Mouse (Mus musculus): ENCODE results near the gene Msi1.

The Msi1 gene

GRCm38 (mm10) chr5:115432395-115432794 is 3.0 kb downstream of the Msi1 start:
- in situ Hi-C loops (cut with MboI; ENCODE audit: unreplicated experiment in 2 of 2): loop anchor here in 1 of 2 experiments (25.0 kb wide), 1 partner anchor 145 kb away; the partner anchor contains the start of gene Coq5

- in situ Hi-C loops (cut with MboI; ENCODE audit: unreplicated experiment in 2 of 2): loop anchor here in 1 of 2 experiments (25.0 kb wide), 1 partner anchor 146 kb away; the partner anchor contains the start of gene Coq5
These were observed 3.8 kb downstream of the Msi1 start for GRCm38 (mm10) chr5:115433191-115433590.

- in situ Hi-C loops (cut with MboI; ENCODE audit: unreplicated experiment in 2 of 2): loop anchor here in 1 of 2 experiments (25.0 kb wide), 1 partner anchor 147 kb away; the partner anchor contains the start of gene Coq5
These were observed 5.0 kb downstream of the Msi1 start for GRCm38 (mm10) chr5:115434280-115434852.

- in situ Hi-C loops (cut with MboI; ENCODE audit: unreplicated experiment in 2 of 2): loop anchor here in 1 of 2 experiments (25.0 kb wide), 1 partner anchor 148 kb away; the partner anchor contains the start of gene Coq5
These were observed 5.7 kb downstream of the Msi1 start for GRCm38 (mm10) chr5:115434853-115435754.

- in situ Hi-C loops (cut with MboI; ENCODE audit: unreplicated experiment in 2 of 2): loop anchor here in 1 of 2 experiments (25.0 kb wide), 1 partner anchor 149 kb away; the partner anchor contains the start of gene Coq5
These were observed 6.5 kb downstream of the Msi1 start for GRCm38 (mm10) chr5:115435755-115436379.

- in situ Hi-C loops (cut with MboI; ENCODE audit: unreplicated experiment in 2 of 2): loop anchor here in 1 of 2 experiments (25.0 kb wide), 1 partner anchor 149 kb away; the partner anchor contains the start of gene Coq5
These were observed 7.2 kb downstream of the Msi1 start for GRCm38 (mm10) chr5:115436421-115437124.

- in situ Hi-C loops (cut with MboI; ENCODE audit: unreplicated experiment in 2 of 2): loop anchor here in 1 of 2 experiments (25.0 kb wide), 1 partner anchor 150 kb away; the partner anchor contains the start of gene Coq5
These were observed 8.0 kb downstream of the Msi1 start for GRCm38 (mm10) chr5:115437242-115437944.

- in situ Hi-C loops (cut with MboI; ENCODE audit: unreplicated experiment in 2 of 2): loop anchor here in 1 of 2 experiments (25.0 kb wide), 1 partner anchor 151 kb away; the partner anchor contains the start of gene Coq5
These were observed 8.5 kb downstream of the Msi1 start for GRCm38 (mm10) chr5:115437945-115438315.

GRCm38 (mm10) chr5:115438667-115439066 is 9.3 kb downstream of the Msi1 start:
- in situ Hi-C loops (cut with MboI; ENCODE audit: unreplicated experiment in 2 of 2): loop anchor here in 1 of 2 experiments (25.0 kb wide), 1 partner anchor 151 kb away; the partner anchor contains the start of gene Coq5

- in situ Hi-C loops (cut with MboI; ENCODE audit: unreplicated experiment in 2 of 2): loop anchor here in 1 of 2 experiments (5.0 to 25.0 kb wide), 3 partner anchors 84 to 467 kb away; partner anchors contain the start of genes Coq5 and Hnf1a
These were observed 11.9 kb downstream of the Msi1 start for GRCm38 (mm10) chr5:115441205-115441849.

- in situ Hi-C loops (cut with MboI; ENCODE audit: unreplicated experiment in 2 of 2): loop anchor here in 1 of 2 experiments (5.0 to 25.0 kb wide), 3 partner anchors 85 to 468 kb away; partner anchors contain the start of genes Coq5 and Hnf1a
These were observed 13.3 kb downstream of the Msi1 start for GRCm38 (mm10) chr5:115442663-115443062.

GRCm38 (mm10) chr5:115444130-115444529 is 14.7 kb downstream of the Msi1 start:
- in situ Hi-C loops (cut with MboI; ENCODE audit: unreplicated experiment in 2 of 2): loop anchor here in 1 of 2 experiments (5.0 to 25.0 kb wide), 3 partner anchors 87 to 469 kb away; partner anchors contain the start of genes Coq5 and Hnf1a

GRCm38 (mm10) chr5:115447108-115447507 is 17.7 kb downstream of the Msi1 start:
- in situ Hi-C loops (cut with MboI; ENCODE audit: unreplicated experiment in 2 of 2): loop anchor here (5.0 to 25.0 kb wide), 3 partner anchors 90 to 472 kb away; partner anchors contain the start of genes Coq5 (in 1 of the 2) and Hnf1a (in 1 of the 2)

GRCm38 (mm10) chr5:115449247-115449646 is 19.8 kb downstream of the Msi1 start:
- in situ Hi-C loops (cut with MboI; ENCODE audit: unreplicated experiment in 2 of 2): loop anchor here (5.0 to 25.0 kb wide), 3 partner anchors 92 to 474 kb away; partner anchors contain the start of genes Coq5 (in 1 of the 2) and Hnf1a (in 1 of the 2)

GRCm38 (mm10) chr5:115450410-115451317 is 21.3 kb downstream of the Msi1 start:
- in situ Hi-C loops (cut with MboI; ENCODE audit: unreplicated experiment in 2 of 2): loop anchor here in 1 of 2 experiments (25.0 kb wide), 1 partner anchor 488 kb away; the partner anchor contains the start of gene Hnf1a

GRCm38 (mm10) chr5:115454422-115455090 is 25.2 kb downstream of the Msi1 start:
- in situ Hi-C loops (cut with MboI; ENCODE audit: unreplicated experiment in 2 of 2): loop anchor here in 1 of 2 experiments (25.0 kb wide), 1 partner anchor 492 kb away; the partner anchor contains the start of gene Hnf1a
